Mouse (Mus musculus): ENCODE data around the gene Eml5. TPM values are rescaled to one million over a fixed set of nuclear protein-coding genes. Genes with fewer than 3 reads are reported as not detected.

Gene Eml5
- polyA plus RNA-seq, 1 experiment, result 0.65 TPM

DNA sequence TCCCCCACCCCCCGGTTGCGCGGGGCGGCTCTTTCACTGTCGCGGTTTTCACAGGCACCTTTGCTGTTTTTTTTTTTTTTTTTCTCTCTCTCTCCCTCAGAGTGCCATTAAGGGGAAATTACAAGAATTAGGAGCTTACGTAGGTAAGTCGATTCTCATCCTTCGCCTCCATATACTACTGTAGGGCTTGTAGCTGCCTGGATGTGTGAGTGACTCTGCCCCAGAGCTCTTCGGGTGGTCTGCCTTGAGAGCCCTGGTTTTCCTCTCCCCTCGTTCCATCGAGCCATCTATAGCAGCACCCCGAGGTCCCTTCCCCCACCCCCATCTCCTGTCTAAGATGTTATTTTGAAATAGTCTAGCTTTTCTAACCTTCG lies 153.9 kb downstream of the Eml5 start:
- Histone ChIP-seq H3K4me3 (peak overlapping the region; percentile 34), H3K27me3 (ENCODE audit: control insufficient read depth, insufficient read depth, insufficient read length) (no peaks in the 10 kb centered on the region), H3ac (ENCODE audit: control insufficient read depth, insufficient read length) (peak overlapping the region; percentile 77), H3K36me3 (ENCODE audit: control insufficient read depth, insufficient read depth) (no peaks in the 10 kb centered on the region), H3K79me2 (ENCODE audit: control insufficient read depth, insufficient read depth) (peaks cover 52% of the 10 kb centered on the region), H3K4me2 (ENCODE audit: low read depth) (peak overlapping the region; percentile 78)
- TF ChIP-seq SRF (IDR thresholded peaks at IDR 0.05; ENCODE audit: control insufficient read depth, insufficient read length, low read depth), result no peak
- no peak for TF ChIP-seq POLR2AphosphoS2 (IDR thresholded peaks at IDR 0.05; ENCODE audit: insufficient read length, low read depth)
- TF ChIP-seq MYOD1 (IDR thresholded peaks at IDR 0.05; ENCODE audit: control insufficient read depth in 1 of 3, insufficient read length in 2 of 3, low read depth in 2 of 3), result no peak

GRCm38 (mm10) chr12:98746746-98747379 lies 154.4 kb downstream of the Eml5 start, which contains the start of gene Zc3h14:
Gene Zc3h14 (plus strand): TSS chr12:98746964.
- Histone ChIP-seq H3K4me3 (peak within 1 kb of the TSS; percentile 34), H3K27me3 (ENCODE audit: control insufficient read depth, insufficient read depth, insufficient read length) (no peaks in the 10 kb centered on the region), H3ac (ENCODE audit: control insufficient read depth, insufficient read length) (peak within 1 kb of the TSS; percentile 77), H3K79me2 (ENCODE audit: control insufficient read depth, insufficient read depth) (peaks cover 47% of the 10 kb centered on the region), H3K4me2 (ENCODE audit: low read depth) (peak within 1 kb of the TSS; percentile 78), H3K36me3 (ENCODE audit: control insufficient read depth, insufficient read depth) (no peaks in the 10 kb centered on the region)
- TF ChIP-seq POLR2AphosphoS2 (IDR thresholded peaks at IDR 0.05; ENCODE audit: insufficient read length, low read depth) (peak; percentile 72), MYOD1 (IDR thresholded peaks at IDR 0.05; ENCODE audit: control insufficient read depth in 1 of 3, insufficient read length in 2 of 3, low read depth in 2 of 3) (peak in 1 of 3 experiments; percentile 4), USF1 (IDR thresholded peaks at IDR 0.05; ENCODE audit: low read depth) (no peak), E2F4 (IDR thresholded peaks at IDR 0.05; ENCODE audit: insufficient read depth) (no peak), POLR2A (IDR thresholded peaks at IDR 0.05; ENCODE audit: insufficient read length, low read depth) (peak; percentile 83)

GRCm38 (mm10) chr12:98746131-98746530 lies 155.2 kb downstream of the Eml5 start:
- no peak for TF ChIP-seq MAX (IDR thresholded peaks at IDR 0.05; ENCODE audit: low read depth)
- TF ChIP-seq TCF12 (IDR thresholded peaks at IDR 0.05; ENCODE audit: insufficient read depth, poor library complexity, severe bottlenecking), result no peak
- peak in 2 of 3 experiments; percentile 35 to 38 for TF ChIP-seq MYOG (IDR thresholded peaks at IDR 0.05; ENCODE audit: control insufficient read depth in 1 of 3, insufficient read depth in 1 of 3, insufficient read length in 2 of 3, low read depth in 2 of 3)
- TF ChIP-seq E2F4 (IDR thresholded peaks at IDR 0.05; ENCODE audit: insufficient read depth), result no peak
- no peak for TF ChIP-seq REST (IDR thresholded peaks at IDR 0.05; ENCODE audit: insufficient read depth, insufficient read length)
- no peak for TF ChIP-seq SRF (IDR thresholded peaks at IDR 0.05; ENCODE audit: control insufficient read depth, insufficient read length, low read depth)
- no peak for TF ChIP-seq USF1 (IDR thresholded peaks at IDR 0.05; ENCODE audit: low read depth)
- peak in 2 of 3 experiments; percentile 19 to 51 for TF ChIP-seq MYOD1 (IDR thresholded peaks at IDR 0.05; ENCODE audit: control insufficient read depth in 1 of 3, insufficient read length in 2 of 3, low read depth in 2 of 3)
- TF ChIP-seq POLR2AphosphoS2 (IDR thresholded peaks at IDR 0.05; ENCODE audit: insufficient read length, low read depth), result no peak
- TF ChIP-seq CEBPB (IDR thresholded peaks at IDR 0.05; ENCODE audit: insufficient read depth, poor library complexity, severe bottlenecking), result no peak
- no peak for TF ChIP-seq TCF3 (IDR thresholded peaks at IDR 0.05; ENCODE audit: insufficient read length, low read depth)
- TF ChIP-seq POLR2A (IDR thresholded peaks at IDR 0.05; ENCODE audit: insufficient read length, low read depth), result no peak
- Histone ChIP-seq H3K79me2 (ENCODE audit: control insufficient read depth, insufficient read depth) (peaks cover 39% of the 10 kb centered on the region), H3K27me3 (ENCODE audit: control insufficient read depth, insufficient read depth, insufficient read length) (no peaks in the 10 kb centered on the region), H3K36me3 (ENCODE audit: control insufficient read depth, insufficient read depth) (no peaks in the 10 kb centered on the region), H3K4me2 (ENCODE audit: low read depth) (peak overlapping the region; percentile 70), H3ac (ENCODE audit: control insufficient read depth, insufficient read length) (no peak overlapping the region), H3K4me3 (peak overlapping the region; percentile 34)

DNA sequence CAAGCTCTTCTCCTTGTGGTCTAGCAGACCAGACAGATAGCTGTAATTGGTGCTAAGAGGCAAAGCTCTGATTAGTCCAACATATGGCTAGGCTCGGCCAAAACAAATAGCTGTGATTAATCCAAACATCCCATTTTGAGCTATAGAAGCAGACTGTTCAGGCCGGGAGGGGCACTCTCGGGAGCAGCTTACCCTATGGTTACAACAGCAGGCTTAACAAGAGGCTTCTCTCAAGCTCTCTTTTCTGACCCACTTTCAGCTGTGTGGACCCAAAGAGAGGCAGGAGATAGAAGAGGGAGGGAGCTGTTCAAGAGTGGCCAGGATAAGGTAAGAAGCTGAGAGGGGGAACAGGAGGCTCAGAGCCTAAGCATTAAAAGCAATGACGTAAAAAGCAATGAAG lies 155.7 kb downstream of the Eml5 start:
- no peak for TF ChIP-seq REST (IDR thresholded peaks at IDR 0.05; ENCODE audit: insufficient read depth, insufficient read length)
- TF ChIP-seq MYOG (IDR thresholded peaks at IDR 0.05; ENCODE audit: control insufficient read depth in 1 of 3, insufficient read depth in 1 of 3, insufficient read length in 2 of 3, low read depth in 2 of 3), result no peak
- no peak for TF ChIP-seq E2F4 (IDR thresholded peaks at IDR 0.05; ENCODE audit: insufficient read depth)
- no peak for TF ChIP-seq POLR2AphosphoS2 (IDR thresholded peaks at IDR 0.05; ENCODE audit: insufficient read length, low read depth)
- no peak for TF ChIP-seq POLR2A (IDR thresholded peaks at IDR 0.05; ENCODE audit: insufficient read length, low read depth)
- no peak for TF ChIP-seq USF1 (IDR thresholded peaks at IDR 0.05; ENCODE audit: low read depth)
- TF ChIP-seq TCF3 (IDR thresholded peaks at IDR 0.05; ENCODE audit: insufficient read length, low read depth), result no peak
- no peak for TF ChIP-seq MYOD1 (IDR thresholded peaks at IDR 0.05; ENCODE audit: control insufficient read depth in 1 of 3, insufficient read length in 2 of 3, low read depth in 2 of 3)
- no peak for TF ChIP-seq TCF12 (IDR thresholded peaks at IDR 0.05; ENCODE audit: insufficient read depth, poor library complexity, severe bottlenecking)
- no peak for TF ChIP-seq MAX (IDR thresholded peaks at IDR 0.05; ENCODE audit: low read depth)
- no peak for TF ChIP-seq CEBPB (IDR thresholded peaks at IDR 0.05; ENCODE audit: insufficient read depth, poor library complexity, severe bottlenecking)
- no peak for TF ChIP-seq SRF (IDR thresholded peaks at IDR 0.05; ENCODE audit: control insufficient read depth, insufficient read length, low read depth)
- Histone ChIP-seq H3ac (ENCODE audit: control insufficient read depth, insufficient read length) (no peak overlapping the region), H3K36me3 (ENCODE audit: control insufficient read depth, insufficient read depth) (no peaks in the 10 kb centered on the region), H3K79me2 (ENCODE audit: control insufficient read depth, insufficient read depth) (peaks cover 34% of the 10 kb centered on the region), H3K27me3 (ENCODE audit: control insufficient read depth, insufficient read depth, insufficient read length) (no peaks in the 10 kb centered on the region), H3K4me2 (ENCODE audit: low read depth) (no peak overlapping the region), H3K4me3 (peak overlapping the region; percentile 34)

- no peak for TF ChIP-seq MAX (IDR thresholded peaks at IDR 0.05; ENCODE audit: low read depth)
- TF ChIP-seq TCF3 (IDR thresholded peaks at IDR 0.05; ENCODE audit: insufficient read length, low read depth), result no peak
- TF ChIP-seq MYOD1 (IDR thresholded peaks at IDR 0.05; ENCODE audit: control insufficient read depth in 1 of 3, insufficient read length in 2 of 3, low read depth in 2 of 3), result no peak
- TF ChIP-seq CEBPB (IDR thresholded peaks at IDR 0.05; ENCODE audit: insufficient read depth, poor library complexity, severe bottlenecking), result no peak
- no peak for TF ChIP-seq TCF12 (IDR thresholded peaks at IDR 0.05; ENCODE audit: insufficient read depth, poor library complexity, severe bottlenecking)
- Histone ChIP-seq H3K4me3 (no peak overlapping the region), H3K27me3 (ENCODE audit: control insufficient read depth, insufficient read depth, insufficient read length) (no peaks in the 10 kb centered on the region), H3K79me2 (ENCODE audit: control insufficient read depth, insufficient read depth) (peaks cover 11% of the 10 kb centered on the region), H3K4me2 (ENCODE audit: low read depth) (peak overlapping the region; percentile 2), H3K36me3 (ENCODE audit: control insufficient read depth, insufficient read depth) (no peaks in the 10 kb centered on the region), H3ac (ENCODE audit: control insufficient read depth, insufficient read length) (no peak overlapping the region)
These were observed 160.2 kb downstream of the Eml5 start for GRCm38 (mm10) chr12:98741011-98741501.

Measured in myocyte (in vitro differentiated cells).